Mouse (Mus musculus): ENCODE results near the gene Fibcd1.

DNA sequence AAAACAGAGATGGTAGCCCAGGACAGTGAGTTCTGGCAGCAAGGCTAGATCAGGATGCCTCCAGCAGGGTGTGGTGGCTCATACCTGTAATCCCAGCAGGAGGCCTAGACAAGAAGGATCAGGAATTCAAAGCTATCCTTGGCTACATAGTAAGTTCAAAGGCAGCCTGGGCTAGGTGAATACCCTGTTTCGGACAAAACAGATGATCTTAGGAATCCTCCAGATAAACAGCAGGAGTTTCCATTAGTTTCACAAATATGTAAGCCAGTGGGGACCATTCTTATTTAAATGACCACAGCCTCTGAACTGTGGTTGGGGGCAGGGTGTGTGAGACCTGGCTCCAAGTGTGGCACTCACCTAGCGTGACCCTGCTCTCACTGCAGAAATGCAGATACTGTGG is 66.5 kb downstream of the Fibcd1 start:
- TF ChIP-seq POLR2A (IDR thresholded peaks at IDR 0.05; ENCODE audit: extremely low read depth, insufficient read depth, low read length) (no peak), CTCF (IDR thresholded peaks at IDR 0.05; ENCODE audit: extremely low read depth, insufficient read depth, low read length) (no peak)
